Mouse (Mus musculus) gastrocnemius, postnatal 14 days (tissue): Measurements from ENCODE around the gene Pik3cd. TPM values are rescaled to one million over a fixed set of nuclear protein-coding genes. Genes with fewer than 3 reads are reported as not detected.

Experiments used
- DNase-seq: peaks from one replicate; pipeline ENCODE4 v3.0.0; 2021; ENCODE audit warnings: mixed read lengths
- intact Hi-C: fragments of 180-260 bp; cut with DNase I; formaldehyde crosslinking; loops from one replicate; pipeline ENCODE4 v1.15.1; 2025; ENCODE audit warnings: low total_unique reads
- total RNA-seq, 2 experiments: library from RNA; stranded (reverse); gene quantifications; 2 replicates each; pipeline ENCODE4 v1.2.3; 2021

Gene Pik3cd
- total RNA-seq, 2 experiments from 2014 or later = 10.1 to 12.6 TPM

GRCm38 (mm10) chr4:149727636-149728035 lies 25.3 kb upstream of the Pik3cd start:
- no peak for DNase-seq

GRCm38 (mm10) chr4:149725661-149726350 lies 23.4 kb upstream of the Pik3cd start:
- DNase-seq = peak; percentile 85
- intact Hi-C loops = loop anchor here (10.0 kb wide), 1 partner anchor 171 kb away; no protein-coding TSS in a partner anchor

More at GRCm38 (mm10) chr4:149727636-149728035, 25.3 kb upstream of the Pik3cd start:
- intact Hi-C loops = loop anchor here (10.0 kb wide), 1 partner anchor 173 kb away; no protein-coding TSS in a partner anchor

- no peak for DNase-seq
- intact Hi-C loops = loop anchor here (10.0 kb wide), 1 partner anchor 170 kb away; no protein-coding TSS in a partner anchor
These were observed 22.6 kb upstream of the Pik3cd start for GRCm38 (mm10) chr4:149724916-149725470.

- intact Hi-C loops = loop anchor here (10.0 kb wide), 1 partner anchor 169 kb away; no protein-coding TSS in a partner anchor
- no peak for DNase-seq
These were observed 21.7 kb upstream of the Pik3cd start for GRCm38 (mm10) chr4:149723855-149724731.

GRCm38 (mm10) chr4:149723021-149723390 lies 20.6 kb upstream of the Pik3cd start:
- no peak for DNase-seq
- intact Hi-C loops = loop anchor here (10.0 kb wide), 1 partner anchor 168 kb away; no protein-coding TSS in a partner anchor

- intact Hi-C loops = loop anchor here (10.0 kb wide), 1 partner anchor 168 kb away; no protein-coding TSS in a partner anchor
- DNase-seq = no peak
These were observed 20.0 kb upstream of the Pik3cd start for GRCm38 (mm10) chr4:149722104-149723020.

GRCm38 (mm10) chr4:149721163-149721562 lies 18.8 kb upstream of the Pik3cd start:
- intact Hi-C loops = loop anchor here (10.0 kb wide), 1 partner anchor 166 kb away; no protein-coding TSS in a partner anchor
- no peak for DNase-seq

- intact Hi-C loops = loop anchor here (10.0 kb wide), 1 partner anchor 165 kb away; no protein-coding TSS in a partner anchor
- DNase-seq = no peak
These were observed 17.3 kb upstream of the Pik3cd start for GRCm38 (mm10) chr4:149719686-149720085.

GRCm38 (mm10) chr4:149714542-149714941 lies 12.2 kb upstream of the Pik3cd start:
- DNase-seq = no peak
- intact Hi-C loops = no loop called here

- intact Hi-C loops = loop anchor here (2.0 kb wide), 1 partner anchor 53 kb away; no protein-coding TSS in a partner anchor
These were observed 9.6 kb upstream of the Pik3cd start for GRCm38 (mm10) chr4:149711955-149712354.

GRCm38 (mm10) chr4:149711485-149711884 lies 9.1 kb upstream of the Pik3cd start:
- DNase-seq = no peak
- intact Hi-C loops = loop anchor here (2.0 kb wide), 1 partner anchor 53 kb away; no protein-coding TSS in a partner anchor

More at GRCm38 (mm10) chr4:149711955-149712354, 9.6 kb upstream of the Pik3cd start:
- DNase-seq = no peak

GRCm38 (mm10) chr4:149710510-149710909 lies 8.1 kb upstream of the Pik3cd start:
- intact Hi-C loops = loop anchor here (2.0 kb wide), 1 partner anchor 52 kb away; no protein-coding TSS in a partner anchor
- peak; percentile 71 for DNase-seq

GRCm38 (mm10) chr4:149705941-149706340 lies 3.6 kb upstream of the Pik3cd start:
- no peak for DNase-seq
- intact Hi-C loops = no loop called here

GRCm38 (mm10) chr4:149705298-149705697 lies 2.9 kb upstream of the Pik3cd start:
- intact Hi-C loops = no loop called here
- no peak for DNase-seq

GRCm38 (mm10) chr4:149701426-149702209 lies 753 bp downstream of the Pik3cd start:
- peak; percentile 73 for DNase-seq
- intact Hi-C loops = no loop called here

GRCm38 (mm10) chr4:149699953-149700352 lies 2.4 kb downstream of the Pik3cd start:
- intact Hi-C loops = loop anchor here (5.0 kb wide), 1 partner anchor 38 kb away; no protein-coding TSS in a partner anchor
- no peak for DNase-seq

- intact Hi-C loops = loop anchor here (5.0 kb wide), 1 partner anchor 36 kb away; no protein-coding TSS in a partner anchor
- DNase-seq = peak; percentile 68
These were observed 4.1 kb downstream of the Pik3cd start for GRCm38 (mm10) chr4:149698197-149698821.
